Mouse (Mus musculus) mouse embryonic stem cell (cell line): ENCODE data around the gene Aldh1a2.

ENCODE experiments used
- in situ Hi-C, 2 experiments: fragments of 300-500 bp; cut with MboI; formaldehyde crosslinking; loops; 1 replicate in 1 of 2; 3 replicates in 1 of 2; pipeline ENCODE4 v1.14.3; 2019 to 2020; ENCODE audit warnings: low sequenced_read_pairs in 2 of 2, low pct_unique_long_range_greater_than_20kb in 1 of 2, mixed read lengths in 1 of 2; ENCODE audit not compliant: unreplicated experiment in 1 of 2

Gene Aldh1a2

GRCm38 (mm10) chr9:71215248-71216035, at the start of gene Aldh1a2:
Gene Aldh1a2 (plus strand): TSS chr9:71215789.
- in situ Hi-C loops = loop anchor here (10.0 kb wide), 2 partner anchors 99 to 249 kb away; no protein-coding TSS in a partner anchor

- in situ Hi-C loops = no loop called here
These were observed 49.4 kb upstream of the Aldh1a2 start for GRCm38 (mm10) chr9:71166019-71166705.

- in situ Hi-C loops = no loop called here
These were observed 48.6 kb upstream of the Aldh1a2 start for GRCm38 (mm10) chr9:71166871-71167465.

- in situ Hi-C loops = no loop called here
These were observed 47.9 kb upstream of the Aldh1a2 start for GRCm38 (mm10) chr9:71167473-71168215.

- in situ Hi-C loops = no loop called here
These were observed 47.1 kb upstream of the Aldh1a2 start, which contains the start of gene Aqp9 for GRCm38 (mm10) chr9:71168511-71168910. Gene Aqp9 (minus strand): TSS chr9:71168682.

- in situ Hi-C loops = no loop called here
These were observed 42.1 kb upstream of the Aldh1a2 start for GRCm38 (mm10) chr9:71173533-71173932.

DNA sequence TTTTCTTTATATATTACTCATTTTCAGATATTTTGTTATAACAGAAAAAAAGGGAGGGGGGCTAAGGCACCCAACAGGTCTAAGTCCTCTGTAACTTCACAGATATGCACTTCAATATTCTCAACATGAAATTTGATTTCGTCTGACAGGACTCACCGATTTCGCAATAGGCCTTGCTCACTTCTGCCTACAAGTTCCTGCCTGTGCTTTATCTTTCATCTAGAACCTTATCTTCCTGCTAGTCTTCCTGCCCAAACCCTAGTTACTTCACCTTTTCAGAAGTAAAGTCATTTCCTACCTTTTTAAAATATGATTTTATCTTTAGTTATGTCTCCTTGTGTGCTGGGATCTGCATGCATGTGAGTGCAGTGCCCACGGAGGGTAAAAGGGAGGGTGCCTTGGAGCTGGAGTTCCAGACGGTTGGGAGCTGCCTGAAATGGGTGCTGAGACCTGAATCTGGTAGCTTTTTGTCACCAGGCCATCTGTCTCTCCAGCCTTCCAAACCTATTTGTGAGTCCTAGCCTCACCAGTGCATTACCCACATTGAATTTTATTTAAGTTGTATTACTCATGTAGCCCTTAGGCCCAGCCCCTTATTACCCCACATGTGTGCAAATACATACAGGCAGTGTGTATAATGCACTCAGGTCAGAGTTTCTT, 41.1 kb upstream of the Aldh1a2 start:
- in situ Hi-C loops = no loop called here

- in situ Hi-C loops = no loop called here
These were observed 39.9 kb upstream of the Aldh1a2 start for GRCm38 (mm10) chr9:71175686-71176085.

DNA sequence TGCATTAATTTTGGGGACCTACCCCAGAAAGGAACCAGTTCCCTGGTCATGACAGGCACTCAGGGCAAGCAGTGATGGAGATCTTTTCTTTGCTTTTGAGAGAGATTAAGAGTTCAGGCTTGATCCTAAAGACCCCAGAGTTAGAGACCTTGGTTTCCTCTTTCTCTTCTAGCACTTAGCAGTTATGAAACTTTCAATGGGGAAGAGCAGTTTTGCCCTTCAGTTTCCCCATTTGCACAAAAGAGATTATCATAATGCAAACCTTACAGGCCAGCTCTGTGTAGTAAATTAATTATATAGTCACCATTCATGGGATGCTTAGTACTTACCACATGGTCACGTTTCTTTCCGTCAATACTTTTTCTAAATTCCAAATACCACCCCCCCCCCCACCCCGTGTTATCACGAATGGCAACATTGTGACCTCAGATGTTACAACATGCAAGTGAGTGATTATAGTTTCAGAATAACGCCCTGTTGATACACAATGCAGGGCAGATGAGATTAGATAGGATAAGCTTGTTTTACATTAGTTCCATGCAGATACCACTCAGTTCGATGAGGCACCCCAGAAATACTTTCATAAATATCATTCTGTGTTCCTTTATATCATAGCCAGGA, 36.2 kb upstream of the Aldh1a2 start:
- in situ Hi-C loops = no loop called here

GRCm38 (mm10) chr9:71179964-71180700, 35.5 kb upstream of the Aldh1a2 start:
- in situ Hi-C loops = loop anchor here (10.0 kb wide), 1 partner anchor 45 kb away; no protein-coding TSS in a partner anchor

GRCm38 (mm10) chr9:71185285-71185684, 30.3 kb upstream of the Aldh1a2 start:
- in situ Hi-C loops = loop anchor here (10.0 kb wide), 1 partner anchor 50 kb away; no protein-coding TSS in a partner anchor

DNA sequence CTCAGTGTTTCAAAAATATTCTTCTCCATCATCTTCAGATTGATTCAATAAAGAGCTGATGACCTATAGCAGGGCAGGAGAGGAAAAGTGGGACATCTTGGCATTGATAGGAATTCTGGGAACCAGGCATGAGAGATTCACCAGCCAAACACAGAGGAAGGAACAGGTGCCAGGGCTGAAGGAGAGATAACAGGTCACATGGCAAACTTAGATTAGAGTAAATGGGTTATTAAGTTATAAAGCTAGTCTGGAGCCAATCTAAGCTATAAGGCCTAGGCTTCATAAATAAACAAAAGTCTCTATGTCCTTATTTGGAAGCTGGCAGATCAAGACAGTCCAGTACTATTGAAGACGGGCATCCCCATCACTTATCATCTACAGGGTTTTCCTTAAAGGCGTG, 29.8 kb upstream of the Aldh1a2 start:
- in situ Hi-C loops = loop anchor here (10.0 kb wide), 1 partner anchor 51 kb away; no protein-coding TSS in a partner anchor

- in situ Hi-C loops = loop anchor here (10.0 kb wide), 1 partner anchor 53 kb away; no protein-coding TSS in a partner anchor
These were observed 28.2 kb upstream of the Aldh1a2 start for GRCm38 (mm10) chr9:71187396-71187795.

GRCm38 (mm10) chr9:71188647-71189415, 26.8 kb upstream of the Aldh1a2 start:
- in situ Hi-C loops = loop anchor here (10.0 kb wide), 1 partner anchor 54 kb away; no protein-coding TSS in a partner anchor

DNA sequence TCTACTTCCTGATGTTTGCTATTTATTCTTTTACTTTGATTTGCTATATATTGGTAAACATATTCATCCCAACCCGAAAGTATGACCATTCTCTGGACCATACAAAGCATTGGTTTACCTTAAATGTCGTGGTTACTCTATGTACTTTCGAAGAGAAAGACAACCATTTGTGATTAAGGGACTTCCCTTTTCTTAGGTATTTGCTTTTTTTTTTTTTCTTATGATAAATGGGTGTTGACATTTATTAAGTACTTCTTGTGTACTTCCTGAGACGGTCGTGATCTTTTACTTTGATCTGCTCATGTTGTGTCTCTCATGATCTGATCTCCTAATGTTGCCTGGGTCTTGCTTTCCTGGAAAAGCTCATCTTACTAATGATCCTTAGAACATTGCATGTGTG, 16.8 kb upstream of the Aldh1a2 start:
- in situ Hi-C loops = no loop called here

- in situ Hi-C loops = no loop called here
These were observed 13.3 kb upstream of the Aldh1a2 start for GRCm38 (mm10) chr9:71202265-71202664.
